ENCODE assay signal across 7 mouse cellular contexts in genomic region chr6:119482958-119483600, GRCm38 (mm10). TPM values are rescaled to one million over a fixed set of nuclear protein-coding genes. Genes with fewer than 3 reads are reported as not detected.
A peak's percentile ranks its signal among the peaks of the same experiment; 100 is the strongest.
DNase-seq lines count a peak whose midpoint lies in the region; ATAC-seq and TF ChIP-seq lines count a peak whose summit lies in the region.

No protein-coding gene starts in this region.

- no peak overlapping the region for H3K27ac ChIP-seq in MEL (ENCODE audit: control insufficient read depth, low read depth, low read length)
- no peak overlapping the region; the same call in 1 of the 2 replicates for H3K27ac ChIP-seq in heart, embryonic 16.5 days (ENCODE audit: low read length)
- H3K27ac ChIP-seq in lung, embryonic 15.5 days, result peak overlapping the region; percentile 27

- no peak for ATAC-seq in heart, embryonic 16.5 days (replicated peaks; ENCODE audit: extremely low read depth, insufficient read depth, low FRiP score)
- ATAC-seq in lung, embryonic 15.5 days (ENCODE audit: borderline replicate concordance, extremely low read depth, low FRiP score, low TSS enrichment), result no peak

- TF ChIP-seq POLR2A in MEL (IDR thresholded peaks at IDR 0.05; ENCODE audit: control insufficient read depth in 1 of 2, insufficient read depth in 1 of 2, low read depth in 1 of 2, low read length in 2 of 2, poor library complexity in 1 of 2), result no peak

- peak overlapping the region; percentile 46 for H3K9ac ChIP-seq in MEL (ENCODE audit: control insufficient read depth, low read depth, low read length, poor library complexity, severe bottlenecking)
- H3K9ac ChIP-seq in heart, embryonic 16.5 days (ENCODE audit: low read length), result peak overlapping the region; percentile 28; the same call in 1 of the 2 replicates
- peak overlapping the region; percentile 33 for H3K9ac ChIP-seq in lung, embryonic 15.5 days

- H3K9me3 ChIP-seq in E14TG2a.4 (ENCODE audit: low read length) (no peaks in the 10 kb centered on the region), MEL (replicated peaks; ENCODE audit: insufficient read depth, low read length) (no peaks in the 10 kb centered on the region)
- no peaks in the 10 kb centered on the region for H3K9me3 ChIP-seq in heart, embryonic 16.5 days (replicated peaks; ENCODE audit: control insufficient read depth, low read length)
- H3K9me3 ChIP-seq in lung, embryonic 15.5 days, result no peaks in the 10 kb centered on the region

- peak overlapping the region; percentile 58 for H3K4me2 ChIP-seq in heart, embryonic 16.5 days (ENCODE audit: low read depth, low read length)
- peak overlapping the region; percentile 91 for H3K4me2 ChIP-seq in lung, embryonic 15.5 days

- TF ChIP-seq EP300 in MEL (IDR thresholded peaks at IDR 0.05; ENCODE audit: low read depth in 1 of 2, low read length in 2 of 2), result no peak

- H3K4me3 ChIP-seq in E14TG2a.4 (replicated peaks; ENCODE audit: low read length) (peak overlapping the region; percentile 51), MEL (ENCODE audit: control insufficient read depth in 1 of 2, insufficient read depth in 1 of 2, low read depth in 2 of 2, low read length in 2 of 2) (no peak overlapping the region)
- H3K4me3 ChIP-seq in heart, embryonic 16.5 days (ENCODE audit: low read length), result peak overlapping the region; percentile 33
- H3K4me3 ChIP-seq in lung, embryonic 15.5 days, result peak overlapping the region; percentile 26

- H3K79me2 ChIP-seq in MEL (ENCODE audit: control insufficient read depth, insufficient read depth, low read length, poor library complexity), result peaks cover 38% of the 10 kb centered on the region

- peaks cover 62% of the 10 kb centered on the region for H3K4me1 ChIP-seq in E14TG2a.4 (replicated peaks; ENCODE audit: low read depth, low read length)
- peaks cover 3 to 6% of the 10 kb centered on the region in 2 experiments for H3K4me1 ChIP-seq in MEL (ENCODE audit: control insufficient read depth in 1 of 2, insufficient read depth in 2 of 2, low read length in 2 of 2)
- H3K4me1 ChIP-seq in heart, embryonic 16.5 days (ENCODE audit: control insufficient read depth, insufficient read depth, low read length), result peaks cover 24% of the 10 kb centered on the region
- H3K4me1 ChIP-seq in lung, embryonic 15.5 days, result peaks cover 62% of the 10 kb centered on the region

- DNase-seq in MEL (ENCODE audit: low read depth, low spot score), result no peak
- DNase-seq in embryo, embryonic 11.5 days (ENCODE audit: low read depth, low spot score), result peak; percentile 51
- DNase-seq in layer of hippocampus, adult 18-20 months (ENCODE audit: low spot score in 2 of 2), result peak; percentile 24 to 51
- DNase-seq in right cerebral cortex, postnatal 10 days (ENCODE audit: low spot score in 2 of 2), result peak; percentile 65 to 68

- TF ChIP-seq CTCF in E14TG2a.4 (conservative IDR thresholded peaks at IDR 0.05; ENCODE audit: low read length), result no peak
- TF ChIP-seq CTCF in MEL (IDR thresholded peaks at IDR 0.05 in 2 of 3, conservative IDR thresholded peaks at IDR 0.05 in 1 of 3; ENCODE audit: control insufficient read depth in 1 of 3, insufficient read depth in 1 of 3, low read depth in 2 of 3, low read length in 3 of 3, poor library complexity in 1 of 3, severe bottlenecking in 1 of 3), result no peak

- H3K27me3 ChIP-seq in E14TG2a.4 (ENCODE audit: insufficient read depth, low read length) (no peaks in the 10 kb centered on the region; the same call in 1 of the 2 replicates), MEL (ENCODE audit: control insufficient read depth in 1 of 2, insufficient read depth in 2 of 2, low read length in 2 of 2) (no peaks in the 10 kb centered on the region)
- no peaks in the 10 kb centered on the region for H3K27me3 ChIP-seq in heart, embryonic 16.5 days (ENCODE audit: control insufficient read depth, insufficient read depth, low read length)
- H3K27me3 ChIP-seq in lung, embryonic 15.5 days, result no peaks in the 10 kb centered on the region

- TF ChIP-seq RAD21 in MEL (IDR thresholded peaks at IDR 0.05; ENCODE audit: low read depth, low read length), result no peak

- WGBS in heart, embryonic 16.5 days, result 50% methylated on average over 16 of the region's 16 CpGs
- 38% methylated on average over 16 of the region's 16 CpGs for WGBS in lung, embryonic 15.5 days

- H3K36me3 ChIP-seq in E14TG2a.4 (ENCODE audit: insufficient read depth, low read length), result peaks cover 33% of the 10 kb centered on the region
- peaks cover 3 to 12% of the 10 kb centered on the region in 2 experiments; a peak in 3 of 4 replicates for H3K36me3 ChIP-seq in MEL (ENCODE audit: control insufficient read depth in 1 of 2, insufficient read depth in 2 of 2, low read length in 2 of 2)
- no peaks in the 10 kb centered on the region for H3K36me3 ChIP-seq in heart, embryonic 16.5 days (ENCODE audit: control insufficient read depth, insufficient read depth)
- peaks cover 13% of the 10 kb centered on the region for H3K36me3 ChIP-seq in lung, embryonic 15.5 days

TF ChIP-seq in MEL, 35 proteins besides CTCF, POLR2A, EP300 and RAD21:
- TF ChIP-seq TBP (IDR thresholded peaks at IDR 0.05; ENCODE audit: low read depth, low read length) (no peak), ZNF384 (IDR thresholded peaks at IDR 0.05; ENCODE audit: low read depth, low read length) (no peak)

RNA-seq across cellular contexts. Expression of gene Fbxl14, which starts 3.6 kb away (rescaled TPM):
- 58.1 and 59.7 TPM in 2 replicates for total RNA-seq in MEL (2012; rRNA removed)
- polyA plus RNA-seq in MEL (2012; ENCODE audit: insufficient read depth in 1 of 2, insufficient read length in 2 of 2, low read depth in 1 of 2, low replicate concordance in 2 of 2, missing spikeins in 1 of 2), result 10 to 100 TPM in 1 of 2 experiments, not detected in 1; 65.4 TPM
- 3.3 and 4.3 TPM in 2 replicates for polyA plus RNA-seq in heart, embryonic 16.5 days (2015; fragmentation: Nextera tagmentation; extraction: Ambion mirVana)
- 10 to 100 TPM; 38.6 to 40.1 TPM for total RNA-seq in layer of hippocampus, adult 18-20 months (2021)
- 4.5 and 4.6 TPM in 2 replicates for polyA plus RNA-seq in lung, embryonic 15.5 days (2015; fragmentation: Nextera tagmentation; extraction: Ambion mirVana)

Comparison
In these comparisons a context has a peak if more than half of its experiments do, and no peak if none do; other contexts are left out.
1. H3K4me3 ChIP-seq: peak in E14TG2a.4 (single experiment), heart, embryonic 16.5 days (single experiment) and lung, embryonic 15.5 days (single experiment); none in MEL (0 of 2).
2. Peak in every context shown above with its lines, with median percentiles within 50 percentile points of each other: H3K9ac ChIP-seq.